Mouse (Mus musculus) liver, embryonic 14.5 days (tissue): Measurements from ENCODE around the gene Cpa5.

Experiments
- CTCF ChIP-seq: IDR thresholded peaks from 2 replicates; pipeline ENCODE4 v1.5.1; 2016; ENCODE audit warnings: antibody characterized with exemption, low read depth, control low read depth
- EP300 ChIP-seq: IDR thresholded peaks from 2 replicates; pipeline ENCODE4 v1.6.1; 2016; ENCODE audit warnings: antibody characterized with exemption, low read depth

DNA sequence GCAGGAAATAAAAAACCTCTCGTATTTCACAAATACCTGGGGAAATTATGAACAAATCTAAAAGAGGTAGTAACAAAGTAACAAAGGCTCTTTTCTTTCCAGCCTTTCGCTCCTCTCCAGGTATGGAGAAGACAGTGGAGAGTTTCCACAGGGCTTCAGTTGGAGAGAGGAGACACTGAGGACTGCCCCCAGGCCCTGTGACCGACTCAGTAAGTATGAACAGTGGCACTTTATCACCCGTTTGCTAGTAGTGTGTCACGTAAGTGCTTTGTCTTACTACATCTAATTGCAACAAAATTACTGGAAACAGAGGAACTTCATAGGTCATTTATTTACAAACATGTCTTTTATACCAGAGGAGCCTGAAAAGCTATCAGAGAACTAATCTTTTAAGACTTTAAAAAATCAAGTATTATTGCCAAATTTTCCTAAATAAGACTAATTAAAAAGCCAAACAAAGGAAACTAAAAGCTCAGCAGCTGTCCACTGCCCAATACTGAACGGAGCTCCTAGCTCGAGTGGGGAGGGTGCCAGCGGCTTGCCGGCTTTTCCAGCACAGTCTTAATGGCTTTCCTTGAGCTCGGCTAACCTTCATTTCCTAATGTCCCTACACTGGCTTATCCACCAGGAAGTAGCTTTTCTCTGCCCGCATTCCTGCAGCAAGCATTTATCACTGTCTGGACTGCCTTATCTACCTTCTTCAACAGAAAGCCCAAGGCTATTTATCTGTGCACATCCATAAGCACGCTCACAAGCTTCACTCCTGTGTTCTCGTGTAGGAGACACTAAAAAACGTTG, 63.2 kb downstream of the Cpa5 start:
- TF ChIP-seq CTCF (no peak), EP300 (0 out of 2 replicates have a peak, but pooled peaks have one; percentile 13)
